Mouse (Mus musculus) ovary, adult 18-20 months (tissue): ENCODE measurements around the gene Llgl1.
A peak's percentile ranks its signal among the peaks of the same experiment; 100 is the strongest.

ENCODE experiments used
- DNase-seq: peaks from one replicate; pipeline ENCODE4 v3.0.0; 2022; ENCODE audit warnings: low spot score, mixed read lengths

Gene Llgl1

DNA sequence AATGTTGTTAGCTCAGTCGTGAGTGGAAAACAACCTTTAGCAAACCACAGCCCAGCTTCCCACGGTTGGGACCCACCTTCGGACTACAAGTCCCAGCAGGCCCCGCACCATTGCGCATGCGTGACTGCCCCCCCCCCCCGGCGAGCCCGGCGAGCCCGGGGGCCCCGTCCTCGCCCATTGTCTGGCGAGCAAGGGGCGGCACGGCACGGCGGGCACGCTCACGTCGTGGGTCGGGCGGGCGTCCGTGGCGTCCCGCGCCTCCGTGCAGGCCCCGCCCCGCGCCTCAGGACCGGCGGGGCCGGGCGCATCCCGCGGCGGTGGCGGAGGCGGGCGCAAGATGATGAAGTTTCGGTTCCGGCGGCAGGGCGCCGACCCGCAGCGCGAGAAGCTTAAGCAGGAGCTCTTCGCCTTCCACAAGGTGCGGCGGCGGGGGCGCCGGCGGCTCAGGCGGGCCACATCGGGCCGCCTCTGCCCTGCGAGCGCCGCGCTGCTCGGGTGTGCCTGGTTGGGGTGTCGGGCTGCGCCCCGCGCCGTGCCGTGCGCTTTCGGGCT lies at the start of gene Llgl1:
Gene Llgl1, plus strand, starts transcription at position 200 of the 552 bp plus-strand sequence.
- DNase-seq = peak; percentile 84

GRCm38 (mm10) chr11:60696165-60696564 lies 3.4 kb upstream of the Llgl1 start:
- no peak for DNase-seq

DNA sequence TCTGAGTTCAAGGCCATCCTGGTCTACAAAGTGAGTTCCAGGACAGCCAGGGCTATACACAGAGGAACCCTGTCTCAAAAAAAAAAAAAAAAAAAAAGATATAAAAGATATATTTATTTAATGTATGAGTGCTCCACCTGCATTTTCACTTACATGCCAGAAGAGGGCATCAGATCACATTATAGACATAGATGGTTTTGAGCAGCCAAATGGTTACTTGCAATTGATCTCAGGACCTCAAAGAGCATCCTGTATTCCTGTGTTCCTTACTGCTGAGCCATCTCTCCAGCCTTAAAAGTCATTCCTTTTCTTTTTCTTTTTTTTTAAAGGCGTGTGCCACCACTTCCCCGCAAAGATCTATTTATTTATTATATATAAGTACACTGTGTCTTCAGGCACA lies 2.0 kb upstream of the Llgl1 start:
- DNase-seq = no peak

DNA sequence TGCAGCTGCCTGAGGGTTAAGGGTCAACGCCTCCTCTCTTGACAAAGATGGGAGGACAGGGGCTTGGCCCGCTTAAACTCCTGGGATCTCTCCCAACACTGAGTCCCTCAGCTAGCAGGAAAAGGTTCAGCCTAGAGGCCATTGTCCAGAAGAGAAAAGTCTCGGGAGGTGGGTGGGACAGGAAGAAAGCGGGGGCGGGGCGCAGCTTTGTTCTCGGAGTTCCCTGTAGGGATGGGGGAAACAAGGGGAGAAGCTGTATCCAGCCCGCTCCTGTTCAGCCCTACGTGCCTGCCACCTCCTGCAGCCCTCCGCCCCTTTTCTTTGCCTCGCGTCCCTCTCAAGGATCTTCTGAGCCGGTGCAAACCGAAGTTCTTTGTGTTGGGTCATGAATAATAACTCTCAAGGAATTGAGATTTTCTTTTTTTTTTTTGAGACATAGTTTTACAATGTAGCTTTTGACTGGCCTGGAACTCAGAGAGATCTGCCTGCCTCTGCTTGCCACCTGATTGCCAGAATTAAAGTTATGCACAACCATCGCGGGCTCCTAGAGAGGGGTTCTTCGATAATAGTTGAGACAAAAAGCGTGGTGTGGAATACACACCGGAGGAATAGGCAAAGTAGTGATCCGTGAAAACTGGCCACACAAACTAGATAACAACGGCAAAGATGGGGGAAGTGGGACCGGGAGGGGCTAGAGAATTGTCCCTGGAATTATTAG lies 558 bp upstream of the Llgl1 start:
- DNase-seq = peak; percentile 63

DNA sequence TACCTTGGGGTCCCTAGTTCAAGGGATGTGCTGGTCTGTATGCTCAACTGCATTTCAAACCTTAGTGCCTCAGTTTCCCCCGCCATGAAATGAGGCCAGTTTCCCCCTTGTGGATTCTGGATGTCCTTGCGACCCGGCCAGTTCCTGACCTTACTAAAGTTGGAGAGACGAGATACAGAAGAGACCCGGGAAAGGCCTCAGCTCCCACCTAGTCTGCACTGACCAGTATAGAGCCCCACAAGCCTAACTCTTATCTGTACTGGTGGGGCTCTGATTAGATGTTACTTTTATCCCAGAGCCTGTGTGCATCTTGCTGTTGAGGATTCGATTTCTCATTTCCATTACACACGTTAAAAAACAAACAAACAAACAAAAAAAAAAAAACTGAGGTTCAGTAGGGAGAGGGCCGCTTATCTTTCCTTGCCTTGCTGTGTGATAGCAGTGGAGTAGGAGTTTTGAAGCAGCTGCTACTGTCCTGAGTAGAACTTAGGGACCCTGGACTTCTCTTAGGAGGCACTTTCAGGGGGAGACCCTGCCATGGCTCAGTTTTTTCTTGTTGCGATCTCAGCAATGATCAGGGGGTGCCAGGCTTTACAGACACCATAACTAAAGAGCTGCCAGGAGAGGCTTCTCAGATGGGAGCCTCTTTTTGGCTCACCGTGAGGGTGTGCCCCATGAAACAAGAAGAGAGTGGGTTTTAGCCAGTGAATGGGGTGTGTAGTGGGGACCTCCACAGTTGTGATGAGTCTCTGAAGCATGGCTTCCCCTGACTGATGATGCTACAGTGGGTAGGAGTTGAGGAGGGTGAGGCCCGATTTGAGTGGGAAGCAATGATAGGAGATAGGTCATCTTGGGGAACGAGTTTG lies 1.0 kb downstream of the Llgl1 start:
- DNase-seq = no peak

DNA sequence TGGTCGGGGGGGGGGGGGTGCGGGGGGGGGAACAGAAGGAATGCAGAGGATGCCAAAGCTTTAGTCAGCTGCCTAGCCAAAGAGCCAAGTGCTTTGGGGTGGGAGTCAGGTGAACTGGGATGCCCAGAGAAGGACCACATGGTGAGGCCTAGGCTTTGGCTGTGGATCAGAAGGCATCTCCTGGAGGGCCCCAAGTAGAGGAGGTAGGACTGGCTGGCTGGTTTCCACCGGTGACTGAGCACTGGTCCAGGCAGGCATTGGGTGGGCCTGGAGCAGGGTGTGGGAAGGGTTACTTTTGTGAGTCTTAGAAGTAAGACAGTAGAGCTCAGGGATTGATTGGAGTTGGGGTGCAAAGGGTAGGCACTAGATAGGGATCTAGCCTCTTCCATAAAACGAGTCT lies 2.1 kb downstream of the Llgl1 start:
- DNase-seq = no peak

DNA sequence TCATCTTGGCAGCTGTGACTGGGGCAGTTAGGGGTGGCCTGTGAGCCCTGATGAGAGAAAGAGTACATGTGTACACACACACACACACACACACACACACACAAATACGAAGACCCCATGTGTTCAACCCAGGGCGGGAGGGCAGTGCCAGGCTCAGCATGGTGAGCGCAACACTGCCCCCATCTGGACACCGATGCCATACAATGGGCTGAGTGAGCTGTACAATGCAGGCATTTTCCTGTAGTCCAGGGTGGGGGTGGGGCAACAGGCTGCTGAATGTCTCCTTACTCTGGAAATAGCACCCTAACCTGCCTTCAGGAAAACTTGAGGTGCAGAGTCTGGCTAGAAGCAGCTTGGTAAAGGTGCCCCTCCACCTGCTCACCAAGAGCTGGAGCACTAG lies 3.6 kb downstream of the Llgl1 start:
- DNase-seq = no peak

DNA sequence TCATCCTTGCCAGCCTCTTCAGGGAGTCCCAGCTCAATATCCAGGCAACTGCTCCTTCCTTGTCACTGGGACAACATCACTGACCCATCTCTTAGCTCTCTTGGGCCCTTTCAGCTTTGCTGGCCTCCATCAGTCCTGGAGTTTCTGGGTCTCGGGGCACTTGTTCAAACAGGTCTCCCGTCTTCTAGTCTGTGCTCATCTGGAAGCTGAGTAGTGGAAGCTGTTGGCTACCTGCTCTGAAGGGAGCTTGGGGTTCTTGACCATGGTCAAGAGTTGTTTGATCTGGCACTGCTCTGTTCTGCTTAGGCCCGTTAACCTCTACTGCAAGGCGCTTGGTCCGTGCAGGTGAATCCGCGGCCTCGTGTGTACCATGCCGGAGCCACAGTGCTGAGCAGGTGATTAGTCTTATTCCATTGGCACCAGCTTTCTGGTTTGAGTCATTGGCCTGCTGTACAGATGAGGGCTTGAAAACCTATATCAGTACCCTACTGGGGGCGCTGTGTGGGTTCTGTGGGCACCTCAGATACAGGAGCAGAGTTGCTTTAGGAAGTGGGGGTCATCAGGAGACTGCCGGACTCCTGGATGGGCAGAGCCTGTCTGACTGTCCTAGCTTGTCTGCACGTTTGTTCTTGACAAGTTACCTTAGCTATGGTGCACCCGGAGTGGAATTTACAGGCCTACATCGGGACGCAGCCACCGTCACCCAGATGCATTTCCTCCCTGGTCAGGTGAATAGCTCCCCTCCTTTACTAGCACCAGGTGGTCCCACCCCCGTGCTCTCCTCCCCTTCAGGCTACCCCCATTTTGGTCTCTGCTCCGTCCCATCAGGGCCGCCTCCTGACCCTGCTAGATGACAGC lies 4.7 kb downstream of the Llgl1 start:
- DNase-seq = no peak

DNA sequence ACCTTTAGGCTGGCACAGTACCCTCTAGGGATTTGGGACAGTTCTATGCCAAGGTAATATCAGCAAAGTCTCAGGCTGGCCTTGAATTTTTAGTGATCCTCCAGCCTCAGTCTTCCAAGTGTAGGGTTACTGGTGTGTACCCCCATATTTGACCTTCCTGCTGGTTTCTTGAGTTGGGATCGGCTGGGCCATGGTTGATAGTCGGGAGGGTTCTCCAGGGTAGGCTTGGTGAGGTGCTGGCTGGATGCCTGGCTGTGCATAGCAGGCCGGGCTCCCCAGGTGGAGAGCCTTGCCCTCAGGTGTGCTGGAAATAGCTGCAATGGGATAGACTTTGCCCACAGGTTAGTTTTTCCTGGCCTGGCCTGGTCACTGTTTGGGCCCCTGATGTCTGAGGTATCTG lies 5.7 kb downstream of the Llgl1 start:
- DNase-seq = no peak

DNA sequence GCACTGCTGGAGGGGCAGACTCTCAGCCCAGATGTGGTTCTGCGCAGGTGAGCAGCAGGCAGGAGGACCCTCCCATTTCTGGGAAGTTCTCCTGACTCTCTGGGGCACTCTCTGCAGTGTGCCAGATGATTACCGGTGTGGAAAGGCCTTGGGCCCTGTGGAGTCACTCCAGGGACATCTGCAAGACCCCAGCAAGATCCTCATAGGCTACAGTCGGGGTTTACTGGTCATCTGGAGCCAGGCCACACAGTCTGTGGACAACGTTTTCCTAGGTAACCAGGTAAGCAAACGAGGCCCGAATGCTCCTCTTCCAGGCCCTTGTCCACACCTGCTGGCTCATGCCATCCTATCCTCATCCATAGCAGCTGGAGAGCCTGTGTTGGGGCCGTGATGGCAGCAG lies 6.6 kb downstream of the Llgl1 start:
- no peak for DNase-seq

- DNase-seq = no peak
These were observed 7.4 kb downstream of the Llgl1 start for GRCm38 (mm10) chr11:60706696-60707480.

- peak; percentile 65 for DNase-seq
These were observed 8.1 kb downstream of the Llgl1 start for GRCm38 (mm10) chr11:60707672-60708071.

DNA sequence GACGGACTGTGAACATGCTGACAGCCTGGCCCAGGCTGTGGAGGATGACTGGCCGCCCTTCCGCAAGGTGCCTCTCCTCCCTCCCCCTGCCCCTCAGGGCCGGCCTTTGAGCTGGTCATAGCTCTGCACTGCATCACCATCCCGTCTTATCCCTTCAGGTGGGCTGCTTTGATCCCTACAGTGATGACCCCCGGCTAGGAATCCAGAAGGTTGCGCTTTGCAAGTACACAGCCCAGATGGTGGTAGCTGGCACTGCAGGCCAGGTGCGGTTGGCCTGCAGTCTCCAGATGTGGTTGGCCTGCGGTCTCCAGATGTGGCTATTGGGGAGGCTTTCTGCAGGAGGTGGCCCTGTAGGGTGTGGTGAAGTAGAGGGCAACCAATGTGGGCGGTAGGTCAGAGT lies 9.1 kb downstream of the Llgl1 start:
- no peak for DNase-seq

DNA sequence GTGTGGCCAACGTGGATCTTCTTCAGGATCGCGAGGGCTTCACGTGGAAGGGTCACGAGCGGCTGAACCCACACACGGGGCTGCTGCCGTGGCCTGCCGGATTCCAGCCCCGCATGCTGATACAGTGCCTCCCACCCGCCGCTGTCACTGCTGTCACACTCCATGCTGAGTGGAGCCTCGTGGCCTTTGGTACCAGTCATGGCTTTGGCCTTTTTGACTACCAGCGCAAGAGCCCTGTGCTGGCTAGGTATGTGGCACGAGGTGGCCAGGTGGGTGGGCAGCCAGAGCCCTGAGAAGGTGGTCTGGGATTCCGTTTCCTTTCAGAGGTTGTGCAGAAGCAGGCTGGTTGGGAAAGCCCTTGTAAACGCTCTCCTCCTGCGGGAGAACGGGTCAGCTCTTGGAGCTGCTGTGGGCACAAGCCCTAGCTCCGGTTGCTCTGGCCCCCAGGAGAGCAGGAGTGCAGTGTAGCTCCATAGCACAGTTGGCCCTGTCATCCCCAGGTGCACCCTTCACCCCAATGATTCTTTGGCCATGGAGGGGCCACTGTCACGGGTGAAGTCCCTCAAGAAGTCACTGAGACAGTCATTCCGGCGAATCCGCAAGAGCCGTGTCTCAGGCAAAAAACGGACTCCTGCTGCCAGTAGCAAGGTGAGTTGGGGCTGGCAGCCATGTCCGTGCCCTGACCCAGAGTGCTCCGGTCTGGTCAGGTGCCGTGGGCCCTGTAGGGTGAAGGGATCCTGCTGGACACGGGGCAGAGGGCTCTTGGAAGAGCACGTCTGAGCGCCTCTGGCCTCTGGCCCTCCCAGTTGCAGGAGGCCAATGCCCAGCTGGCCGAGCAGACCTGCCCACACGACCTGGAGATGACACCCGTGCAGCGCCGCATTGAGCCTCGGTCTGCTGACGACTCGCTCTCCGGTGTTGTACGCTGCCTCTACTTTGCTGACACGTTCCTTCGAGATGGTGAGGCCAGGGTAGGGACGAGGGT lies 10.2 kb downstream of the Llgl1 start:
- DNase-seq = no peak

DNA sequence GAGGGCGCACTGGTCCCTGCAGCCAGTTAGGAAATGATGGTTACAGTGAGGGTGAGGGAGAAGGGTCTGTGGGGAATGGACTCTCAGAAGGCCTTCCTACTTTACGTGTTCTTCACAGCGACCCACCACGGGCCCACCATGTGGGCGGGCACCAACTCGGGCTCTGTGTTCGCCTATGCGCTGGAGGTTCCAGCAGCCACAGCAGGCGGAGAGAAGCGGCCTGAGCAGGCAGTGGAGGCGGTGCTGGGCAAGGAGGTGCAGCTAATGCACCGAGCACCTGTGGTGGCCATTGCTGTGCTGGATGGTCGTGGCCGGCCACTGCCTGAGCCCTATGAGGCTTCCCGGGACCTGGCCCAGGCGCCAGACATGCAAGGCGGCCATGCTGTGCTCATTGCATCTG lies 11.7 kb downstream of the Llgl1 start:
- no peak for DNase-seq

- no peak for DNase-seq
These were observed 12.5 kb downstream of the Llgl1 start for GRCm38 (mm10) chr11:60712040-60712439.

DNA sequence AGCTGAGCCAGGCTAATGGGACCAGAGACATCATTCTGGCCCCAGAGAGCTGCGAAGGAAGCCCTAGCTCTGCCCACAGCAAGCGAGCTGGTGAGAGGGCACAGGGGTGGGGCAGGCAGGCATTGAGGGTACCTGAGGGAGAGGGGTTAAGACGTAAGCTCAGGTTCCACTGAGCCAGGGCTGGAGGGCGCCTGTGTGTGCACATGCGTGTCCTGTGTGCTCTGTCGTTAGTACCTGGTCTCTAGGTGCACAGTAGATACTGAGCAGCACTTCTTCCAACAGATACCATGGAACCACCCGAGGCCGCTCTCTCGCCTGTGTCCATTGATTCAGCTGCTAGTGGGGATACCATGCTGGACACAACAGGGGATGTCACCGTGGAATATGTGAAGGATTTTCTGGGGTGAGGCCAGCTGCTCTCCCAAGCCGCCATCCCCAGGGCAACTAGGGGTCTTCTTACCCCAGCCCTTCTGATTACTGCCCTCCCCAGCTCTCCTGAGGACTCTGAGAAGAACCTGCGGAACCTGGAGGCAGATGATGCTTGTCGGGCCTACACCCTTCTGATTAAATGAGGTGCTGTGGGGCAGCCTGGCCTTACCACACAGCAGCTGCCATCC lies 13.2 kb downstream of the Llgl1 start:
- no peak for DNase-seq

GRCm38 (mm10) chr11:60715833-60716232 lies 16.3 kb downstream of the Llgl1 start:
- no peak for DNase-seq

DNA sequence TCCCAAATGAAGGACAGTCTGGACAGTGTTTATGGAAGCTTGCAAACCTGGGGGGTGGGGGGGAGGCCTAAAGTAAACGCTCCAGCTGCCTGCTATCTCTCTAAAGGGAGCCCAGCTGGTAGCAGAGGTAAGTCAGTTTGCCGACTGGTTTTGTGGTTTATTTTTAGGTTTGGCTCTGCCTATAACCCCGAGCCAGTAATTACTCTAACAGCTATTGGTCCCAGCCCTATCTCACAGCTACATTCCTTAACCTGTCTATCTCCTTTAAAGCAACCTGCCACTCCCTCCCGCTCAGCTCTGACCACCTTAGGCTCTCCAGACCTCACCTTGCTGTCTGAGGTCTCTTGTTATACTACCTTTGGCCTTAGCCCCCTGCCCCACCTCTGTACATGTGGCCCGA lies 19.7 kb downstream of the Llgl1 start:
- no peak for DNase-seq
